Comparison of ENCODE assay signal across 8 mouse cellular contexts in genomic region chr17:88542771-88543416, GRCm38 (mm10). TPM values are rescaled to one million over a fixed set of nuclear protein-coding genes. Genes with fewer than 3 reads are reported as not detected.
A peak's percentile ranks its signal among the peaks of the same experiment; 100 is the strongest.
DNase-seq lines count a peak whose midpoint lies in the region; ATAC-seq and TF ChIP-seq lines count a peak whose summit lies in the region.
"Had no signal": no experiment of that assay in that cellular context is flagged by ENCODE, and none has a peak within 500 bp of the region (broad histone marks: within the 10 kb centered on the region; RNA-seq: fewer than 3 reads in every experiment).

No protein-coding gene starts in this region.

- peak overlapping the region; percentile 62 for H3K27ac ChIP-seq in intestine, embryonic 14.5 days (ENCODE audit: low read depth)
- peak overlapping the region; percentile 21 for H3K27ac ChIP-seq in liver, embryonic 14.5 days
- H3K27ac ChIP-seq in heart, adult 2 months = no peak overlapping the region

- no peak overlapping the region for H3K4me2 ChIP-seq in intestine, embryonic 14.5 days (ENCODE audit: low read length)
- H3K4me2 ChIP-seq in liver, embryonic 14.5 days (ENCODE audit: low read depth) = no peak overlapping the region

- H3K79me2 ChIP-seq in heart, adult 2 months (replicated peaks; ENCODE audit: control insufficient read depth, insufficient read depth, low read length) = no peaks in the 10 kb centered on the region

- WGBS in intestine, embryonic 14.5 days = 32% methylated on average over 15 of the region's 15 CpGs
- 72% methylated on average over 15 of the region's 15 CpGs for WGBS in liver, embryonic 14.5 days (ENCODE audit: insufficient replicate concordance)
- 65% methylated on average over 15 of the region's 15 CpGs for WGBS in heart, adult 2 months

- H3K4me3 ChIP-seq in intestine, embryonic 14.5 days (ENCODE audit: low read depth, low read length) = no peak overlapping the region
- no peak overlapping the region for H3K4me3 ChIP-seq in liver, embryonic 14.5 days (ENCODE audit: insufficient read depth in 1 of 2, low read depth in 2 of 2, low read length in 2 of 2)
- H3K4me3 ChIP-seq in heart, adult 2 months = no peak overlapping the region

- no peak for TF ChIP-seq CTCF in liver, embryonic 14.5 days (IDR thresholded peaks at IDR 0.05; ENCODE audit: low read depth)
- TF ChIP-seq CTCF in heart, adult 2 months (IDR thresholded peaks at IDR 0.05) = no peak

- no peaks in the 10 kb centered on the region for H3K4me1 ChIP-seq in intestine, embryonic 14.5 days (replicated peaks; ENCODE audit: control insufficient read depth, insufficient read depth, low read length)
- peaks cover 0 to 21% of the 10 kb centered on the region in 2 experiments; a peak in 2 of 4 replicates for H3K4me1 ChIP-seq in liver, embryonic 14.5 days (replicated peaks; ENCODE audit: control insufficient read depth in 2 of 2, insufficient read depth in 2 of 2, low read length in 1 of 2)
- H3K4me1 ChIP-seq in heart, adult 2 months (ENCODE audit: control insufficient read depth, insufficient read depth, low read length) = no peaks in the 10 kb centered on the region; the same call in none of the 2 replicates

- no peak for TF ChIP-seq EP300 in liver, embryonic 14.5 days (IDR thresholded peaks at IDR 0.05; ENCODE audit: low read depth)
- TF ChIP-seq EP300 in heart, adult 2 months (IDR thresholded peaks at IDR 0.05; ENCODE audit: insufficient read depth, low read depth, low read length) = no peak

- no peaks in the 10 kb centered on the region for H3K27me3 ChIP-seq in intestine, embryonic 14.5 days (replicated peaks; ENCODE audit: control insufficient read depth, insufficient read depth, low read length)
- H3K27me3 ChIP-seq in liver, embryonic 14.5 days (ENCODE audit: control insufficient read depth, insufficient read depth, low read length) = no peaks in the 10 kb centered on the region
- no peaks in the 10 kb centered on the region for H3K27me3 ChIP-seq in heart, adult 2 months (ENCODE audit: control insufficient read depth, insufficient read depth, low read length)

- no peaks in the 10 kb centered on the region for H3K9me3 ChIP-seq in intestine, embryonic 14.5 days (ENCODE audit: control insufficient read depth, low read length)
- no peaks in the 10 kb centered on the region for H3K9me3 ChIP-seq in liver, embryonic 14.5 days (ENCODE audit: control insufficient read depth, low read length)

- peaks cover 29% of the 10 kb centered on the region for H3K36me3 ChIP-seq in intestine, embryonic 14.5 days (ENCODE audit: control insufficient read depth, insufficient read depth, low read length)
- H3K36me3 ChIP-seq in liver, embryonic 14.5 days (replicated peaks; ENCODE audit: control insufficient read depth, insufficient read depth, low read depth) = no peaks in the 10 kb centered on the region; the same call in 1 of the 2 replicates
- H3K36me3 ChIP-seq in heart, adult 2 months (ENCODE audit: control insufficient read depth, insufficient read depth, low read length) = no peaks in the 10 kb centered on the region

- peak; percentile 84 for ATAC-seq in intestine, embryonic 14.5 days (replicated peaks; ENCODE audit: low FRiP score, low TSS enrichment, low read depth)
- peak; percentile 75 for ATAC-seq in liver, embryonic 14.5 days (ENCODE audit: insufficient read depth)

- no peak for TF ChIP-seq POLR2A in heart, adult 2 months (IDR thresholded peaks at IDR 0.05; ENCODE audit: insufficient read depth, low read depth, low read length)

- intact Hi-C loops in left cerebral cortex, postnatal 10 days (cut with DNase I) = no loop called here
- intact Hi-C loops in heart, adult 2 months (cut with DNase I) = no loop called here
- intact Hi-C loops in left cerebral cortex, postnatal 4 days (cut with DNase I) = no loop called here

- no peak overlapping the region for H3K9ac ChIP-seq in intestine, embryonic 14.5 days (ENCODE audit: low read length)
- no peak overlapping the region for H3K9ac ChIP-seq in liver, embryonic 14.5 days (replicated peaks)
- no peak overlapping the region for H3K9ac ChIP-seq in heart, adult 2 months (ENCODE audit: low read depth, low read length)

- DNase-seq in R1 (ENCODE audit: low read depth, low spot score) = peak; percentile 28
- peak; percentile 88 for DNase-seq in brain, adult 2 months (ENCODE audit: low read depth, low spot score)
- DNase-seq in intestine, embryonic 14.5 days (ENCODE audit: low spot score) = no peak
- no peak for DNase-seq in liver, embryonic 14.5 days (ENCODE audit: low read depth in 3 of 3, low spot score in 3 of 3)
- DNase-seq in left cerebral cortex, postnatal 10 days (ENCODE audit: extremely low spot score in 1 of 2, low spot score in 2 of 2) = no peak
- no peak for DNase-seq in heart, adult 2 months
- no peak for DNase-seq in left cerebral cortex, postnatal 4 days
- DNase-seq: heart, postnatal 14 days had no signal

RNA-seq across cellular contexts. Expression of gene Ppp1r21, which starts 13.0 kb away (rescaled TPM):
- polyA plus RNA-seq in intestine, embryonic 14.5 days (2014; fragmentation: Nextera tagmentation; extraction: Ambion mirVana) = 29.5 and 30.1 TPM in 2 replicates
- polyA plus RNA-seq in liver, embryonic 14.5 days (2012; rRNA removed) = 9.4 and 11.2 TPM in 2 replicates
- 8.8 and 9.1 TPM in 2 replicates for polyA plus RNA-seq in liver, embryonic 14.5 days (2014; fragmentation: Nextera tagmentation; extraction: Ambion mirVana)
- total RNA-seq in left cerebral cortex, postnatal 10 days (2021) = 10 to 100 TPM; 66.4 to 69.0 TPM
- 1 to 10 TPM; 8.8 to 9.9 TPM for total RNA-seq in heart, adult 2 months (2021)
- polyA plus RNA-seq in heart, adult 2 months (2012; rRNA removed) = 9.2 and 14.1 TPM in 2 replicates
- 10 to 100 TPM; 71.4 to 71.6 TPM for total RNA-seq in left cerebral cortex, postnatal 4 days (2021)

RNA-seq across cellular contexts. Expression of gene Ston1, which starts 54.6 kb away (rescaled TPM):
- polyA plus RNA-seq in intestine, embryonic 14.5 days (2014; fragmentation: Nextera tagmentation; extraction: Ambion mirVana) = 9.9 and 10.7 TPM in 2 replicates
- polyA plus RNA-seq in liver, embryonic 14.5 days (2012; rRNA removed) = 1.2 and 1.9 TPM in 2 replicates
- 1.2 TPM in 2 replicates for polyA plus RNA-seq in liver, embryonic 14.5 days (2014; fragmentation: Nextera tagmentation; extraction: Ambion mirVana)
- total RNA-seq in left cerebral cortex, postnatal 10 days (2021) = 1 to 10 TPM; 6.5 to 8.4 TPM
- 10 to 100 TPM; 18.9 to 21.8 TPM for total RNA-seq in heart, adult 2 months (2021)
- polyA plus RNA-seq in heart, adult 2 months (2012; rRNA removed) = 9.4 and 16.8 TPM in 2 replicates
- 10 to 100 TPM in 1 of 2 experiments, 1 to 10 TPM in 1; 9.1 to 11.1 TPM for total RNA-seq in left cerebral cortex, postnatal 4 days (2021)

Comparison
In these comparisons a context has a peak if more than half of its experiments do, and no peak if none do; other contexts are left out.
1. DNase-seq: peak in R1 (single experiment) and brain, adult 2 months (single experiment); none in intestine, embryonic 14.5 days (single experiment), liver, embryonic 14.5 days (0 of 3), left cerebral cortex, postnatal 10 days (0 of 2), heart, adult 2 months (0 of 2) and left cerebral cortex, postnatal 4 days (single experiment).
2. RNA of gene Ppp1r21, which starts 13.0 kb away (total RNA-seq): 71.4 to 71.6 TPM in left cerebral cortex, postnatal 4 days and 66.4 to 69.0 TPM in left cerebral cortex, postnatal 10 days; 8.8 to 9.9 TPM in heart, adult 2 months; every median in the first group is over 4 times any median in the second.